Mouse (Mus musculus) ES-Bruce4 (cell line): ENCODE results near the gene Cenpe. TPM values are rescaled to one million over a fixed set of nuclear protein-coding genes. Genes with fewer than 3 reads are reported as not detected.

Source experiments
- H3K27ac ChIP-seq: 2 replicates; pipeline ENCODE4 v1.5.1; 2012; ENCODE audit warnings: low read length, inconsistent platforms; ENCODE audit not compliant: insufficient read depth
- H3K27me3 ChIP-seq: 2 replicates; pipeline ENCODE4 v1.6.1; 2012; ENCODE audit warnings: mild to moderate bottlenecking, low read length, inconsistent platforms; ENCODE audit not compliant: control insufficient read depth, poor library complexity, insufficient read depth, severe bottlenecking
- H3K36me3 ChIP-seq: 2 replicates; pipeline ENCODE4 v1.6.1; 2012; ENCODE audit warnings: inconsistent platforms, mild to moderate bottlenecking, low read length, moderate library complexity; ENCODE audit not compliant: control insufficient read depth, poor library complexity, insufficient read depth, severe bottlenecking
- H3K4me1 ChIP-seq: one replicate; pipeline ENCODE4 v1.8.1; 2011; ENCODE audit warnings: low read length; ENCODE audit not compliant: control insufficient read depth, insufficient read depth
- H3K4me3 ChIP-seq: 2 replicates; pipeline ENCODE4 v1.5.1; 2011; ENCODE audit warnings: low read depth, mild to moderate bottlenecking, low read length
- H3K9ac ChIP-seq: 2 replicates; pipeline ENCODE4 v1.6.1; 2012; ENCODE audit warnings: low read depth, mild to moderate bottlenecking, inconsistent platforms; ENCODE audit not compliant: poor library complexity, severe bottlenecking
- H3K9me3 ChIP-seq: replicated peaks from 2 replicates; pipeline ENCODE4 v1.6.1; 2012; ENCODE audit warnings: mild to moderate bottlenecking, low read length, inconsistent platforms; ENCODE audit not compliant: control insufficient read depth, poor library complexity, insufficient read depth, severe bottlenecking
- CTCF ChIP-seq: IDR thresholded peaks from one replicate; pipeline ENCODE4 v1.8.1; 2011; ENCODE audit warnings: low read depth, low read length
- EP300 ChIP-seq: IDR thresholded peaks from 2 replicates; pipeline ENCODE4 v1.6.1; 2011; ENCODE audit warnings: low read depth, low read length; ENCODE audit not compliant: insufficient read depth
- POLR2A ChIP-seq: IDR thresholded peaks from one replicate; pipeline ENCODE4 v1.8.1; 2011; ENCODE audit warnings: low read length; ENCODE audit not compliant: insufficient read depth
- polyA plus RNA-seq: library from polyadenylated mRNA; stranded (reverse); fragments of >200 nt; gene quantifications from 2 replicates; pipeline ENCODE4 v1.2.4, GENCODE M21; 2011; ENCODE audit warnings: low read depth; ENCODE audit not compliant: missing spikeins, insufficient read depth, insufficient read length

Gene Cenpe
- polyA plus RNA-seq, 1 experiment: 88.7 TPM

GRCm38 (mm10) chr3:135249104-135249503, 36.8 kb downstream of the Cenpe start:
- Histone ChIP-seq H3K36me3 (peaks cover 51% of the 10 kb centered on the region), H3K9ac (no peak overlapping the region), H3K27ac (no peak overlapping the region), H3K27me3 (no peaks in the 10 kb centered on the region), H3K4me1 (peaks cover 1% of the 10 kb centered on the region), H3K4me3 (no peak overlapping the region), H3K9me3 (no peaks in the 10 kb centered on the region)
- TF ChIP-seq EP300 (no peak), POLR2A (no peak), CTCF (no peak)

GRCm38 (mm10) chr3:135251825-135252224, 39.5 kb downstream of the Cenpe start:
- Histone ChIP-seq H3K9me3 (no peaks in the 10 kb centered on the region), H3K27me3 (no peaks in the 10 kb centered on the region), H3K4me3 (no peak overlapping the region), H3K27ac (no peak overlapping the region), H3K4me1 (no peaks in the 10 kb centered on the region), H3K9ac (no peak overlapping the region), H3K36me3 (peaks cover 48% of the 10 kb centered on the region)
- TF ChIP-seq CTCF: no peak
- TF ChIP-seq POLR2A: no peak
- TF ChIP-seq EP300: no peak

GRCm38 (mm10) chr3:135254784-135255183, 42.4 kb downstream of the Cenpe start:
- Histone ChIP-seq H3K27me3 (no peaks in the 10 kb centered on the region), H3K4me3 (no peak overlapping the region), H3K9me3 (no peaks in the 10 kb centered on the region), H3K36me3 (peaks cover 53% of the 10 kb centered on the region), H3K4me1 (no peaks in the 10 kb centered on the region), H3K9ac (no peak overlapping the region), H3K27ac (no peak overlapping the region)
- TF ChIP-seq CTCF: no peak
- no peak for TF ChIP-seq POLR2A

- peaks cover 68% of the 10 kb centered on the region for H3K36me3 ChIP-seq
- TF ChIP-seq POLR2A: no peak
- TF ChIP-seq EP300: no peak
- TF ChIP-seq CTCF: no peak
- no peak overlapping the region for H3K4me3 ChIP-seq
- no peaks in the 10 kb centered on the region for H3K4me1 ChIP-seq
- no peaks in the 10 kb centered on the region for H3K27me3 ChIP-seq
- no peak overlapping the region for H3K9ac ChIP-seq
- no peak overlapping the region for H3K27ac ChIP-seq
- no peaks in the 10 kb centered on the region for H3K9me3 ChIP-seq
These were observed 46.6 kb downstream of the Cenpe start for GRCm38 (mm10) chr3:135258919-135259318.

DNA sequence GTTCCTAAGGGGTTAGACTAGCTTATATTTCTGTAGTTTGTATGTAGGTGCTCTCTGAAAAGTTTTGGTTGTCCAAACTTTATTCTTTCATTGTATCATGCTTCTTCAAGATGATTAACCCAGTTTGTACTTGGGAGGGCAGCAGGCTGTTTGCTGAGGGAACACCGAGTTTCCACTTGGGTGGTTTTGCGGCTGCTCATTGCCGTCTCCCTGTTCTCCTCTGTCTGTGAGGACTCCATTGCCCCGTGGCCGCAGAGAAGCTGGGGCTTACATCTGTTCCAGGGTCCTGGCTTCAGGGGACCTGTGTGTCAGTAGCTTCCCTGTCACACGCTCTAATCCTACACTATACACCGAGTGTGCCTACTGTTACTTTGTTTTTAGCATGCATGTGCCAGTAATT, 47.9 kb downstream of the Cenpe start:
- H3K4me1 ChIP-seq: no peaks in the 10 kb centered on the region
- no peaks in the 10 kb centered on the region for H3K27me3 ChIP-seq
- no peak overlapping the region for H3K27ac ChIP-seq
- no peak overlapping the region for H3K9ac ChIP-seq
- H3K36me3 ChIP-seq: peaks cover 73% of the 10 kb centered on the region
- no peak for TF ChIP-seq CTCF
- TF ChIP-seq POLR2A: no peak
- no peak for TF ChIP-seq EP300
- no peaks in the 10 kb centered on the region for H3K9me3 ChIP-seq
- H3K4me3 ChIP-seq: no peak overlapping the region

DNA sequence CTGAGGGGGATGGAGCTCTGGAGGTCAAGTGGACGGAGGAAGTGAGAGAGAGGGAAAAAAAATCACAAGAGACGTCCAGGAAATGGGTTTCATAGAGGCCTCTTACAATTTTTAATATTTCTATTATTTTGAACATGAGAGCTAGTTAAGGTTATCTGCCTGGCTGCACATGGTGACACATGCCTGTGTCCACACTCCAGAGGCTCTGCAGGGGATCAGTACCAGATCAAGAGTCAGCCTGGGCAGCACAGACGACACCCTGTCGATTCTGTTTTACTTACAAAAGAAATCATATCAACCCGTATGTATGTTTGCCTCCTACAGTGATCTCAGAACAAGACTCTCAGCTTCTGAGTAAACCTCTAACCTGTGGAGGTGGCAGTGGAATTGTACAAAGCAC, 56.3 kb downstream of the Cenpe start:
- Histone ChIP-seq H3K27me3 (no peaks in the 10 kb centered on the region), H3K4me3 (no peak overlapping the region), H3K4me1 (no peaks in the 10 kb centered on the region), H3K27ac (no peak overlapping the region), H3K36me3 (peaks cover 28% of the 10 kb centered on the region), H3K9ac (no peak overlapping the region), H3K9me3 (no peaks in the 10 kb centered on the region)
- TF ChIP-seq EP300 (no peak), CTCF (no peak), POLR2A (no peak)

- no peak overlapping the region for H3K27ac ChIP-seq
- no peaks in the 10 kb centered on the region for H3K27me3 ChIP-seq
- H3K9ac ChIP-seq: no peak overlapping the region
- TF ChIP-seq EP300 (no peak), CTCF (no peak), POLR2A (no peak)
- H3K36me3 ChIP-seq: peaks cover 28% of the 10 kb centered on the region
- H3K4me3 ChIP-seq: no peak overlapping the region
- H3K4me1 ChIP-seq: no peaks in the 10 kb centered on the region
- no peaks in the 10 kb centered on the region for H3K9me3 ChIP-seq
These were observed 57.2 kb downstream of the Cenpe start for GRCm38 (mm10) chr3:135269391-135269990.
